Mouse (Mus musculus): Measurements from ENCODE around the gene Ssxb3. TPM values are rescaled to one million over a fixed set of nuclear protein-coding genes. Genes with fewer than 3 reads are reported as not detected.

Ssxb3 gene
- polyA plus RNA-seq (2017; shearing (Covaris generic)), result not detected

DNA sequence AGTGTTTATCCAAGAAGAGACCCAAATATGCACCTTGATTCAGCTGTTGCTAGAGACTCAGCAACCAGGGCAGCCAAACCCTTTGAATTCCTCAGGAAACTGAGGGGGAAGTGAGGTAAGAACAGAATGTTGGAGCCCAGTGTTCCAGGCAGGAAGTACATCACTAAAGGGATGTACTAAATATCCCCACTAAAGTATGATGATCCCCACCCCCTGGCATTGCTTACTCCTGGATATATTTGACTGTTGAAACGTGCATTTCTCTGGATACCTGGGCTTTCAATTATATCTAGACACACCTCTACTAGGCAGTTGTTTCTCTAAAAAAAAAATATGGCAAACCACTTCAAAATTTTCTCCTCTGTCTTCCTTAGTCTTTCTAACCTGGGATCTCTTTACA, at the start of gene Ssxb3:
Gene Ssxb3 (minus strand): TSS at position 101 of the 400 bp plus-strand sequence.

DNA sequence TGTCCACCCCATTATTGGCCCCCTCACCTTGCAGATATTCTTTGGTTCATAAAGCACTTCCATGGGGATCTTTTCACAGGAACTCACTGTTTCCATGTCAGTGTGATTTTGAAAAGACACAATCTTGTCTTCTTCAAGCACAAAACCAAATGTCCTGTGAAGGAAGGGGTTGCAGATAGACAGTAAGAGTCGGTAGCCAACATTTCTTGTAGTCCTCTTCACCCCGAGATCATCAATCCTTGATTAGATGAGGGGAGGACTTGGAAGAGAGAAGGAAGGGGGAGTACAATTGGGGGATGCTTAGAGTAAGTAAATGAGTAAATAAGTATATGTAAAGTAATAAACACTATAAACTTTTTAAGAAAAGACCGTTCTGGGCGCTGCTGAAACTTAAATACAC, 43.5 kb downstream of the Ssxb3 start, which contains the start of gene Ssxb6:
Gene Ssxb6 (minus strand): TSS at position 101 of the 400 bp plus-strand sequence.

Other genes with a start within 250 kb of the Ssxb3 start
- not detected for gene Ssxb9, start 224.8 kb downstream of the Ssxb3 start, polyA plus RNA-seq (2017; shearing (Covaris generic))
- gene Ssxb1, start 178.5 kb downstream of the Ssxb3 start, polyA plus RNA-seq (2017; shearing (Covaris generic)), result not detected
- gene Ssxb2, start 130.1 kb downstream of the Ssxb3 start, polyA plus RNA-seq (2017; shearing (Covaris generic)), result not detected
- not detected for gene Gm14459, start 66.9 kb downstream of the Ssxb3 start, polyA plus RNA-seq (2017; shearing (Covaris generic))
- gene Ssxb6, start 43.6 kb downstream of the Ssxb3 start, polyA plus RNA-seq (2017; shearing (Covaris generic)), result not detected
- gene Ssxb8, start 99.0 kb upstream of the Ssxb3 start, polyA plus RNA-seq (2017; shearing (Covaris generic)), result not detected
- gene Ssx9, start 156.6 kb upstream of the Ssxb3 start, polyA plus RNA-seq (2017; shearing (Covaris generic)), result not detected
- not detected for gene Ssxb5, start 211.9 kb upstream of the Ssxb3 start, polyA plus RNA-seq (2017; shearing (Covaris generic))